Mouse (Mus musculus) cerebellum, adult 18-20 months (tissue): ENCODE measurements around the gene Eral1.

Experiments
- DNase-seq, 2 experiments: peaks; one replicate each; pipeline ENCODE4 v3.0.0; 2021

Gene Eral1

GRCm38 (mm10) chr11:78033931-78034617 is 46.1 kb downstream of the Eral1 start:
- no peak for DNase-seq

- no peak for DNase-seq
Measured at GRCm38 (mm10) chr11:78032809-78033195, 47.4 kb downstream of the Eral1 start.

- peak; percentile 91 to 99 for DNase-seq
Measured at GRCm38 (mm10) chr11:78031947-78032808, 48.0 kb downstream of the Eral1 start, which contains the start of gene Dhrs13. TSS of gene Dhrs13 (plus strand) at chr11:78032280.

GRCm38 (mm10) chr11:78031389-78031788 is 48.8 kb downstream of the Eral1 start:
- no peak for DNase-seq

GRCm38 (mm10) chr11:78030600-78030999 is 49.6 kb downstream of the Eral1 start:
- DNase-seq, result no peak

- DNase-seq, result no peak
Measured at GRCm38 (mm10) chr11:78029240-78029639, 50.9 kb downstream of the Eral1 start.

GRCm38 (mm10) chr11:78023607-78024006 is 56.6 kb downstream of the Eral1 start:
- DNase-seq, result peak in 1 of 2 experiments; percentile 37
